Mouse (Mus musculus) heart, embryonic 13.5 days (tissue): ENCODE results near the gene Tln2. TPM values are rescaled to one million over a fixed set of nuclear protein-coding genes. Genes with fewer than 3 reads are reported as not detected.

Source experiments
- ATAC-seq: fragments of 200-750 bp; cut with Nextera tagmentation; 2 replicates; pipeline ENCODE4 v1.8.0; 2017; ENCODE audit warnings: moderate TSS enrichment; ENCODE audit not compliant: insufficient number of reproducible peaks, low FRiP score, low TSS enrichment; ENCODE audit errors: extremely low read depth
- H3K27ac ChIP-seq: fragments of 300-500 bp; sonication (generic); replicated peaks from 2 replicates; pipeline ENCODE4 v1.5.1; 2015; ENCODE audit warnings: moderate library complexity, mild to moderate bottlenecking, inconsistent platforms
- H3K27me3 ChIP-seq: fragments of 300-500 bp; sonication (generic); replicated peaks from 2 replicates; pipeline ENCODE4 v1.6.1; 2015; ENCODE audit warnings: mild to moderate bottlenecking, inconsistent platforms
- H3K36me3 ChIP-seq: fragments of 300-500 bp; sonication (generic); 2 replicates; pipeline ENCODE4 v1.6.1; 2015; ENCODE audit warnings: mild to moderate bottlenecking, inconsistent platforms
- H3K4me1 ChIP-seq: fragments of 300-500 bp; sonication (generic); 2 replicates; pipeline ENCODE4 v1.6.1; 2015; ENCODE audit warnings: inconsistent platforms
- H3K4me2 ChIP-seq: fragments of 300-500 bp; sonication (generic); 2 replicates; pipeline ENCODE4 v1.6.1; 2015; ENCODE audit warnings: inconsistent platforms, mild to moderate bottlenecking, moderate library complexity
- H3K4me3 ChIP-seq: fragments of 300-500 bp; sonication (generic); 2 replicates; pipeline ENCODE4 v1.5.1; 2015; ENCODE audit warnings: moderate library complexity, mild to moderate bottlenecking, inconsistent platforms
- H3K9ac ChIP-seq: fragments of 300-500 bp; sonication (generic); 2 replicates; pipeline ENCODE4 v1.6.1; 2015; ENCODE audit warnings: inconsistent platforms, mild to moderate bottlenecking, moderate library complexity
- H3K9me3 ChIP-seq: fragments of 300-500 bp; sonication (generic); 2 replicates; pipeline ENCODE4 v1.6.1; 2016; ENCODE audit warnings: inconsistent platforms
- WGBS: fragments of 180-500 bp; shearing (Covaris S2); methylation state at CpG from one replicate; pipeline ENCODE4 v1.1.7; 2015; ENCODE audit warnings: mixed read lengths; 5-methylcytosine and 5-hydroxymethylcytosine counted together
- polyA plus RNA-seq: library from polyadenylated mRNA; unstranded; fragments of >200 nt; fragmentation: Nextera tagmentation; extraction: Ambion mirVana; gene quantifications from 2 replicates; pipeline ENCODE4 v1.2.1, GENCODE M21; 2015

The Tln2 gene
- polyA plus RNA-seq, 1 experiment from 2014 or later: 55.3 TPM

DNA sequence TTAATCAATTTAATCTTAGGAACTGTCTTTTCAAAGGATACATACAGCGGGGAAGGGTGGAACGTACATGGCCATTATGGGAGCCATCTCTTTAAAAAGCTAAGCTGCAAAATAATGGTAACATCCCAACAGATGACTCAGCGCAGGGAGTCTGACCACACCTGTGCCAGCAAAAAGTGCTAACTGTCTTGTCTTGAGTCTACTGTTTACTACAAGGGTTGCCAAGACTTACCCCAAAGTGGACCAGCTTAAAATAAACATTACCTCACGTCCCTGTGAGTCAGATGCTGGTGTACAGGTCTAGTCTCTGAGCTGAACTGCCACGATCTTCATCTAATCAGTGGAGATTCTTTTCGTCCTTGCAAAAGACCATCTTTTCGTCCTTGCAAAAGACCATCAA, 14.7 kb downstream of the Tln2 start:
- H3K4me3 ChIP-seq: no peak overlapping the region
- no peak for ATAC-seq
- H3K4me1 ChIP-seq: peaks cover 48% of the 10 kb centered on the region
- 53% methylated on average over 7 of the region's 7 CpGs for WGBS
- no peak overlapping the region for H3K4me2 ChIP-seq
- no peak overlapping the region for H3K27ac ChIP-seq
- H3K9ac ChIP-seq: no peak overlapping the region
- no peaks in the 10 kb centered on the region for H3K27me3 ChIP-seq
- H3K36me3 ChIP-seq: no peaks in the 10 kb centered on the region
- no peaks in the 10 kb centered on the region for H3K9me3 ChIP-seq

DNA sequence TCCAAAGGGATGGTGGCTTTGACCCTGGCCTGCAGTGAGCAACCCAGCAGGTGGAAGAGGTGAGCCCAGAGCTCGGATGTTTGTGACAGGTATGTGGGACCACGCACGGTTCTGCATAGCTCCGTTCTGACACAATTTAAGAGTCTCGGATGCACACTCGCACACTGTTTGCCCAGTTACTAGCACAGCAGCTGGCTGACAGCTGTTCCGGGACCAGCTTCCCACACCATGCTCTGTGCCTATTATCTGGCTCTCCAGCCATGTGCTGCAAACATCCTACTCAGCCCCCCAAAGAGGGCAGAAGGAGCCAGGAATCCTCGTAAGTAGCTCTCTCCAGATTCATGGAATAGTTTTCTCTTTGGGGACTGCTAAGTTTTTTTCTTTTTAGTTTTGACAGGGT, 17.6 kb downstream of the Tln2 start:
- Histone ChIP-seq H3K9me3 (no peaks in the 10 kb centered on the region), H3K4me1 (peaks cover 37% of the 10 kb centered on the region), H3K36me3 (no peaks in the 10 kb centered on the region), H3K4me3 (no peak overlapping the region), H3K27me3 (no peaks in the 10 kb centered on the region), H3K27ac (no peak overlapping the region), H3K9ac (no peak overlapping the region), H3K4me2 (no peak overlapping the region)
- ATAC-seq: no peak
- 78% methylated on average over 8 of the region's 8 CpGs for WGBS

DNA sequence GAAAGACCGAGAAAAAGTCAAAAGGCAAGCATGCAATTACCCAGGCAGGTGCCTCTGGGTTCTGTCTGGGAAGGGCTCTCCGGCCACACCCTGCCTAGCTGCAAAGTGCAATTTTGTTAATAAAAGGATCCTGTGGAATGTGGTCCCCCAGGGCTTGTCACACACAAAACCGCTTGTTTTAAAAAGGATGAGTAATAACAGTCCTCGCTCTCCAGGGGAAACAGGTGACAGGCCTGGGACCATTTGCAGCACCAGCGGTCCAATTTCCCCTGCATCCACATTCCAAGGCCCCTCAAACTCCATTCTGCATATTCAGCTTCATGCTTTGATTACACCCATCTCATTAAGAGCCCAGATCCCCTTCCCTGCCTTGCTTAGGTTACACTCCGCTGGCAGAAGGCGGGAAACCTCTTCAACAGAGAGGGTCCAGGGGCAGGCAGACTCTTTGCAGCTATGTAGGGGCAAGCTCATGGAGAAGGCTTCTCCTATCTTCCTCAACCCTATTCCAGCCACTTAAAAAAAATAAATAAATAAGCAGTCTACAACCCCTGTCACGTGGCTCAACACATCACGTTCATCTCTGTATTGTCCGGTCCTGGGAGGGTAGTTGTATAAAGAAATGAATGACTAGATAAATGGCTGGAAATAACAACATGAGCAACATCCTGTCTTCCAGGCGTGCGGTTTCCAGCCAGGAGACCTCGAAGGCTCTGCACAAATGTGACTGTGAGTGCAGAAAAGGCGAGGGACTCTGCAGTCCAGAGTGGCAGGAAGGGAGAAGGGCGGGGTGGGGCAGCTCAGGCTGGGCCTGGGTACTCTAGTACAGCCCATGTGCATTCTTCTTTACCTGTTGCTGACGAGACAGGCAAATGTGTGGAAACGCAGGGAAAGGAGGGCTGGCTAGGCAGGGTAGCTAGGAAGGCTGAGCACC, 19.5 kb downstream of the Tln2 start:
- no peak overlapping the region for H3K4me3 ChIP-seq
- H3K4me1 ChIP-seq: peaks cover 43% of the 10 kb centered on the region
- H3K27ac ChIP-seq: no peak overlapping the region
- no peak overlapping the region for H3K4me2 ChIP-seq
- no peak for ATAC-seq
- WGBS: 56% methylated on average over 17 of the region's 17 CpGs
- H3K36me3 ChIP-seq: no peaks in the 10 kb centered on the region
- H3K27me3 ChIP-seq: no peaks in the 10 kb centered on the region
- H3K9ac ChIP-seq: no peak overlapping the region
- no peaks in the 10 kb centered on the region for H3K9me3 ChIP-seq

DNA sequence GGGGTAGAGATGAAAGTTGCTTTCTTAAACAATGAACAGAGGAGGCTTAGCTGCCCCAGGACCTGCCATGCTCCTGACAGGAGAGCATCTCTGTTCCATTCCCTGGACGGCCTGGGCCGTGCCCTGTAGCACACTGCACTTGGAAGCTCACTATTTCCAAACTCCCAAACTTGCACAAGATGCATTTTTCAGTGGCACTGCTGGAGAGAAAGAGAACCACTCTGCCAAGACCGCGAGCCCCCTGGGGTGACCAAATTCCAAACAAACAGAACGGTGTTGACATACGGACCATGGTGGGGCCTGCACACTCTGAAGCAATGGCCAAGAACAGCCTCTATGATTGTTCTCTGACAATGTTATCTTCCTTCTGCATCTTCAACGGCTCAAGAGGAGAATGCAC, 25.1 kb downstream of the Tln2 start:
- Histone ChIP-seq H3K36me3 (no peaks in the 10 kb centered on the region), H3K4me1 (peaks cover 43% of the 10 kb centered on the region), H3K4me3 (no peak overlapping the region), H3K9me3 (no peaks in the 10 kb centered on the region), H3K9ac (no peak overlapping the region), H3K27ac (no peak overlapping the region), H3K4me2 (no peak overlapping the region), H3K27me3 (no peaks in the 10 kb centered on the region)
- ATAC-seq: no peak
- WGBS: 49% methylated on average over 7 of the region's 7 CpGs

DNA sequence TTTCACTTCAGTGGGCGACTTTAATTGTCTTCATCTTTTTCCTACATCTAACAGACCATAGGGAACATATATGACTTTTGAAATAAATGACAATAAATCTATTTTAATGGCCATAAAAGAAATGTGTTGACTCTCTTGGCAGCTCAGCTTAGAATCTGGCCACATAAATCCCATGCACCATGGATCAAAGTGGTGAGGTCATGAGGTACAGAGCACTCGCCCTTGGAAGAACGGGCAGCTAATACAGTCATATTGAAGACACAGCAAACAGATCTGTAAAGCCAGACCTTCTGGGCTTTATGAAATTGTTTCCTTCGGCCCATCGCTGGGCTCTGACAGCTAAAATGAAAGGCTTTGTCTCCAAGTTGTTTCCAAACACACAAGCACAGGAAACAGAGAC, 26.2 kb downstream of the Tln2 start:
- no peaks in the 10 kb centered on the region for H3K27me3 ChIP-seq
- no peak overlapping the region for H3K9ac ChIP-seq
- no peak for ATAC-seq
- H3K4me2 ChIP-seq: no peak overlapping the region
- H3K9me3 ChIP-seq: no peaks in the 10 kb centered on the region
- no peak overlapping the region for H3K27ac ChIP-seq
- peaks cover 52% of the 10 kb centered on the region for H3K4me1 ChIP-seq
- 74% methylated on average over 5 of the region's 5 CpGs for WGBS
- no peaks in the 10 kb centered on the region for H3K36me3 ChIP-seq
- no peak overlapping the region for H3K4me3 ChIP-seq

DNA sequence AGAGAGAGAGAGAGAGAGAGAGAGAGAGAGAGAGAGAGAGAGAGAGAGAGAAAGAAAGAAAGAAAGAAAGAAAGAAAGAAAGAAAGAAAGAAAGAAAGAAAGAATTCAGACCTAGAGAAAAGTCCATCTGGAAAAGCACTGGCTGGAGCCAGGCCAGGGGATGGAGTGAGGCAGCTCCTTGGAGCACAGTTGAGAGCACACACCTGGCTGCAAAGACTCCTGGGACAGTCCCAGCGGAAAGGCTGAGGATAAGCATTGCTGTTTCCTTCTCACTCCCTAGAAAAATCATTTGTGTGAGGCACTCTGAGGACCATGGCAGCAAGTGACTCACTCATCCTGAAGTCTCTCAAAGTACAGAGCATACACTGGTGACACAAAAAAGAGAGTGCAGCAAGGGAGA, 26.9 kb downstream of the Tln2 start:
- Histone ChIP-seq H3K4me3 (no peak overlapping the region), H3K9ac (no peak overlapping the region), H3K4me2 (no peak overlapping the region), H3K4me1 (peaks cover 52% of the 10 kb centered on the region), H3K27ac (no peak overlapping the region), H3K9me3 (no peaks in the 10 kb centered on the region), H3K36me3 (no peaks in the 10 kb centered on the region), H3K27me3 (no peaks in the 10 kb centered on the region)
- 72% methylated on average over 1 of the region's 1 CpGs for WGBS
- no peak for ATAC-seq

DNA sequence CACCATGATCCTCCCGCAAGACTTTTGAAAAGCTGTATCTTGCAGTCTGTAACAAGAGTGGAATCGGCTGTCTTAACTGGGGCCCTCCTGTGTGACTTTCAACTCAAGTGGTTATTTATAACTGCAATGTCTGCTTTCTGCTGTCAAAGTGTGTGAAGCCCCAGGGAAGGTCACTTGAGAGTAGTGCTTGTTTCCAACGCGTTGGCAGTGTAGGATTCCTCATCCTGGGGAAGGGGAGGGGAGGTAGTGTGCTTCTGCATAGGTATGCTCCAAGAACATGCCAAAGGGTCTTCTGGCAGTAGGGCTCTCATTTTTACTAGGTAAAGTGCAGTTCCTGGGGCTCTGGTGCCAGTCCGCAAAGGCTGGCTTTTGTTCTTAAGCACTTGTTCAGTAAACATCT, 29.9 kb downstream of the Tln2 start:
- Histone ChIP-seq H3K4me1 (peaks cover 43% of the 10 kb centered on the region), H3K27ac (peak overlapping the region; percentile 96), H3K9me3 (no peaks in the 10 kb centered on the region), H3K36me3 (no peaks in the 10 kb centered on the region), H3K4me2 (peak overlapping the region; percentile 61), H3K4me3 (peak overlapping the region; percentile 20; the same call in 1 of the 2 replicates), H3K9ac (peak overlapping the region; percentile 52; the same call in 1 of the 2 replicates), H3K27me3 (no peaks in the 10 kb centered on the region)
- ATAC-seq: no peak; the same call in 1 of the 2 replicates
- WGBS: 32% methylated on average over 5 of the region's 5 CpGs

DNA sequence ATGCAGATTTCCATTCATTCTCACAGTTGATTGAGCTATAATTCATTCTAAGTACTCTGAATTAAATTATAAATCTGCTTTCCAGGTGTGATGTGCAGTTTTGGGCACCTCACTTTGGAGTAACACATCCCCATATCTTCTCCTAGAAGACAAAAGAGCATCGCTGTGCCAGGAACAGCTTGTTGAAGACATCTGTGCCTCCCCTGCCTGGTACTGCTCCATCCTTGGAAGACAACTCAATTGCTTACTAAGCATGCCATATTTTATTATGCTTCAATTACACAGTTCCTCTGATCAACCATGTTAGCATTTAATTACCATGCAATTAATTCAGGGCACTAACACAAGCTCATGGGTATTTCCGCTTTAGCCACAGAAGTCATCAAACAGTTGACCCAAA, 31.8 kb downstream of the Tln2 start:
- Histone ChIP-seq H3K4me3 (no peak overlapping the region), H3K9ac (no peak overlapping the region), H3K4me1 (peaks cover 28% of the 10 kb centered on the region), H3K36me3 (no peaks in the 10 kb centered on the region), H3K27ac (no peak overlapping the region), H3K9me3 (no peaks in the 10 kb centered on the region), H3K4me2 (no peak overlapping the region), H3K27me3 (no peaks in the 10 kb centered on the region)
- no peak for ATAC-seq
- 93% methylated on average over 2 of the region's 2 CpGs for WGBS

DNA sequence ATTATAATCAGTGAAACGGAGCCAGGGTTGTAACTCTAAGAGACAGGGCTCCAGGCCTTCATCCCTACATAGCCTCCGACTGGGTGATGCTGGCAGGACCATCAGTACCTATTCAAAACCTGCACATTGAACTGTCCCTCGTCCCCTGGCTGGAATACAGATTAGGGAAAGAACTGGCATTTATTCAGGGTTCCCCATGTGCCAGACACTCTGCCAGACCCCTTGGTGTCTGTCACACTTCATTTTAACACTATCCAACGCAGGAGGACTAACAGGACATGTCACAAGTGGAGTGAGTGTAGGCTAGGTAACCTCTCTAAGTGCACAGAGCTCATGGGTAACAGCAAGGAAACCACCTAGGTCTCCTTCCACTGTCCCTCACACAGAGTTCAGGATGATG, 37.8 kb downstream of the Tln2 start:
- WGBS: 61% methylated on average over 4 of the region's 4 CpGs
- no peak overlapping the region for H3K4me2 ChIP-seq

DNA sequence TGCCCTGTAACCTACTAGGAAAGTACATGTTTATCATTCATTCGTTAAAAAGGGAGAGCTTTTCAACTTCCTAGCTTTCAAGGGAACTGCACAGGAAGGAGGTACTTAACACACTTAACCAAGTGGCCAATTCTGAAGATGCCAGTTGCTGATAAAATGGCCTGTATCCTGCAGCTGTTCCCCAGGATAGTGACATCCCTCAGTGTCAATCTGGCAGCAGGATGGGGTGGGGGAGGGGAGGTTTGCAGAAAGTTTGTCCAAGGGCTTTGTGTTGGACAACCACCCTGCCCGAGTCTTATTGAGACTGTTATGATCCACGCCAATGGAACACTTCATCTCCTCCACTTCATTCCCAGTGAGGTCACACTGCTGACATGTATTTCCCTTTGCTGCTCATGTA, 50.0 kb downstream of the Tln2 start:
- Histone ChIP-seq H3K27me3 (no peaks in the 10 kb centered on the region), H3K9ac (no peak overlapping the region), H3K4me3 (no peak overlapping the region), H3K4me1 (peaks cover 11% of the 10 kb centered on the region), H3K4me2 (no peak overlapping the region), H3K27ac (no peak overlapping the region), H3K9me3 (0 out of 2 replicates have a peak, but pooled peaks cover 4% of the 10 kb centered on the region), H3K36me3 (peaks cover 9% of the 10 kb centered on the region; the same call in 1 of the 2 replicates)
- 30% methylated on average over 3 of the region's 3 CpGs for WGBS
- no peak for ATAC-seq

More for the DNA sequence above, 37.8 kb downstream of the Tln2 start:
- Histone ChIP-seq H3K4me1 (peaks cover 35% of the 10 kb centered on the region), H3K9ac (no peak overlapping the region), H3K4me3 (no peak overlapping the region), H3K27me3 (no peaks in the 10 kb centered on the region), H3K9me3 (no peaks in the 10 kb centered on the region), H3K27ac (no peak overlapping the region), H3K36me3 (no peaks in the 10 kb centered on the region)
- ATAC-seq: no peak

DNA sequence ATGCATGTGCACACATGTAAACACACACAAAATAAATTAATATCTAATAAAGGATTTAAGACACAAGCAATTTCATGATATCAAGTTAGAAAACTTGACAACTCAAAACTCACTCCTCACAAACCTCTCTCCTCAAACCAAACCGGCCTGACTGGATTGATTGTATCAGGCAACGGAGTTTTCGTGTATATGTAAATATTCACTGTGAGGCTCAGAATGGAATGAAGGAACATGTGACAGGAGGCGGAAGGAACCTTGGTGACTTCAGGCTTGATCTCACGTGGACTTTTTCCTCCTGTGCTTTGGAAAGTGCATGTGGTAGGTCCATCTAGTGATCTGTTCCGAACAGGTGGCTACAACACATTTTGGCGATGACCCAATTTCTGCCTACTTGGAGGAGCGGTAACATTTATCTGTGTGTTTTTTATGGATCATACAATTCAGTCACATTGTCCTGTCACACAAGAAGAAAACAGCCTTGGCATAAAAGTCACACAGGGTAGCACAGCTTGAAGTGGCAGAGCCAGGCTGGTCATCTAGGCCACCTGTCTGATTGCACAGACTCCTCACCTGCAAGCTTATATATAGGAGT, 54.7 kb downstream of the Tln2 start:
- H3K9ac ChIP-seq: no peak overlapping the region

More for the DNA sequence above, 54.7 kb downstream of the Tln2 start:
- Histone ChIP-seq H3K4me1 (peaks cover 19% of the 10 kb centered on the region), H3K4me3 (no peak overlapping the region), H3K9me3 (no peaks in the 10 kb centered on the region), H3K27me3 (no peaks in the 10 kb centered on the region), H3K27ac (no peak overlapping the region), H3K36me3 (no peaks in the 10 kb centered on the region), H3K4me2 (no peak overlapping the region)
- WGBS: 79% methylated on average over 8 of the region's 8 CpGs
- no peak for ATAC-seq
